Mouse (Mus musculus) small intestine, adult 2 months (tissue): ENCODE measurements around the gene Tspan12.

Experiments used
- CTCF ChIP-seq: fragments of 200-500 bp; IDR thresholded peaks from 2 replicates; pipeline ENCODE4 v1.5.1; 2012; ENCODE audit warnings: low read depth, mild to moderate bottlenecking, control low read depth, inconsistent platforms, low read length, moderate library complexity, mixed read lengths; ENCODE audit not compliant: insufficient replicate concordance, insufficient read length; ENCODE audit errors: extremely low read depth
- POLR2A ChIP-seq: fragments of 200-500 bp; IDR thresholded peaks from 2 replicates; pipeline ENCODE4 v1.6.1; 2012; ENCODE audit warnings: low read depth, mild to moderate bottlenecking, control low read depth, inconsistent platforms, low read length, moderate library complexity

DNA sequence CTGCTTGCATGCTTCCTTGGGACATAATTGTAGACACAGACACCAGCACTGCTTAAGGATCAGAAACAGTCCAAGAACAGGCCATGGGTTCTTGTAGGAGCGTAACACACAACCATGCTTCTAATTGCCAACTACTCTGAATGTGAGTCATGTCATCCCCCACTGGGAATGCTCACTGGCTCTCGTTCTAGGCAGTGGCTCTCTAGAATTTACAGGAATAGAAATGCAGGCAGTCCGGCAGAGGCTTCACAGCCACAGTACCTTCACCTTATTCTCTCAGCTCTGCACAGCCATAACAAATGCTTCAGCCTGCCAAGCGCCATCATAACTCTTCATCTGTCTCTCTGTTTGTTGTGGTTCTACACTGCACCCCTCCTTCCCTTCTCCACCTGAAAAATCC is 23.9 kb downstream of the Tspan12 start:
- TF ChIP-seq CTCF: no peak
- no peak for TF ChIP-seq POLR2A
